Mouse (Mus musculus): ENCODE measurements around the gene Ptprt. TPM values are rescaled to one million over a fixed set of nuclear protein-coding genes. Genes with fewer than 3 reads are reported as not detected.

Ptprt gene
- total and polyA plus RNA-seq, 3 experiments: 0.02 to 0.36 (median 0.08) TPM

DNA sequence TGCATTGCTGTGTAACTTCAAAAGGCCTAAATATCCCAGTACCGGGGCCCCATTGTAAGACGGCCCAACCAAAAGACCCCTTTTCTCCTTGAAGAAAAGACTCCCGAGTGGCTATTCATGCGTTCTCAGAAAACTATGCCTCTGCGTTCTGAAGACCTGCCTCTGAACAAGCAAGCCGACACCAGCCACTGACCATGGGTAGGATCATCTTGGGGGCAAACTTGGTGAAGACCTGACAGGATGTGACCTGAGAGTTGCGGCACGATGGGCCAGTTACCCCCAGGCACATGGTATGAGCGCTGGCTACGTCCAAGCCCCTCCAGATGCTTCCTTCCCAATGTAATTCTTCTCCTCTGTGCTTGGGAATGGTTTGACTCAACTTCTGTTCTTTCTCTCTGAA lies 153.3 kb downstream of the Ptprt start:
- no peak overlapping the region for H3K4me3 ChIP-seq
- no peaks in the 10 kb centered on the region for H3K4me1 ChIP-seq (ENCODE audit: control insufficient read depth, insufficient read depth, low read length)
- no peak overlapping the region for H3K9ac ChIP-seq (ENCODE audit: low read depth, low read length)
- TF ChIP-seq POLR2A (IDR thresholded peaks at IDR 0.05; ENCODE audit: insufficient read depth, low read depth, low read length) (no peak), EP300 (IDR thresholded peaks at IDR 0.05; ENCODE audit: insufficient read depth, low read depth, low read length) (no peak), CTCF (IDR thresholded peaks at IDR 0.05) (no peak)
- H3K79me2 ChIP-seq (replicated peaks; ENCODE audit: control insufficient read depth, insufficient read depth, low read length): no peaks in the 10 kb centered on the region
- WGBS: 87% methylated on average over 10 of the region's 10 CpGs
- no peak for DNase-seq
- H3K27me3 ChIP-seq (ENCODE audit: control insufficient read depth, insufficient read depth, low read length): no peaks in the 10 kb centered on the region
- no peaks in the 10 kb centered on the region for H3K36me3 ChIP-seq (ENCODE audit: control insufficient read depth, insufficient read depth, low read length)
- intact Hi-C loops (cut with DNase I): no loop called here
- no peak overlapping the region for H3K27ac ChIP-seq

DNA sequence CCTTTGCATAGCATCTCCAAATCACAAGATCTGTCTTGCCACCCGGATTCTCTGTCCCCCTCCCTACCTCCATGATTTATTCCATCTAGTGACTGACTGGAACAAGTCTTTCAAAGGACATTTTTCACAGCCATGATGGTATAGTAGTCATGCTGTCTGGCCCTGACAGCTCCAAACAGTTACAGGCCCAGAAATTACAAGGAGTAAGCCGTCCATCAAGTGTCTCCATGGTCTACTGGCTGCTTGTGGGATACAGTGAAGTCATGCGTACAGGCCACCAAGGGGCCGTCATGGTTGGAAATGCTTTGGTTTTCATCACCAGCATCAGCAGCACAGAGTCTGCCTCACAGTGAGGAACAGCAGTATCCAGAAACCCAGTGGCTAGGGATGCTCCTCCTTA lies 156.1 kb downstream of the Ptprt start:
- Histone ChIP-seq H3K36me3 (ENCODE audit: control insufficient read depth, insufficient read depth, low read length) (no peaks in the 10 kb centered on the region), H3K9ac (ENCODE audit: low read depth, low read length) (no peak overlapping the region), H3K79me2 (replicated peaks; ENCODE audit: control insufficient read depth, insufficient read depth, low read length) (no peaks in the 10 kb centered on the region), H3K27ac (no peak overlapping the region), H3K4me1 (ENCODE audit: control insufficient read depth, insufficient read depth, low read length) (no peaks in the 10 kb centered on the region), H3K4me3 (no peak overlapping the region), H3K27me3 (ENCODE audit: control insufficient read depth, insufficient read depth, low read length) (no peaks in the 10 kb centered on the region)
- no peak for DNase-seq
- TF ChIP-seq POLR2A (IDR thresholded peaks at IDR 0.05; ENCODE audit: insufficient read depth, low read depth, low read length) (no peak), CTCF (IDR thresholded peaks at IDR 0.05) (no peak), EP300 (IDR thresholded peaks at IDR 0.05; ENCODE audit: insufficient read depth, low read depth, low read length) (no peak)
- WGBS: 78% methylated on average over 4 of the region's 4 CpGs
- intact Hi-C loops (cut with DNase I): no loop called here

- no peak for DNase-seq
- Histone ChIP-seq H3K9ac (ENCODE audit: low read depth, low read length) (no peak overlapping the region), H3K36me3 (ENCODE audit: control insufficient read depth, insufficient read depth, low read length) (no peaks in the 10 kb centered on the region), H3K79me2 (replicated peaks; ENCODE audit: control insufficient read depth, insufficient read depth, low read length) (no peaks in the 10 kb centered on the region), H3K4me3 (no peak overlapping the region), H3K4me1 (ENCODE audit: control insufficient read depth, insufficient read depth, low read length) (no peaks in the 10 kb centered on the region), H3K27me3 (ENCODE audit: control insufficient read depth, insufficient read depth, low read length) (no peaks in the 10 kb centered on the region), H3K27ac (no peak overlapping the region)
- intact Hi-C loops (cut with DNase I): no loop called here
- TF ChIP-seq CTCF (IDR thresholded peaks at IDR 0.05) (no peak), EP300 (IDR thresholded peaks at IDR 0.05; ENCODE audit: insufficient read depth, low read depth, low read length) (no peak)
- WGBS: 78% methylated on average over 9 of the region's 9 CpGs
These were observed 161.4 kb downstream of the Ptprt start for GRCm38 (mm10) chr2:162499501-162499915.

DNA sequence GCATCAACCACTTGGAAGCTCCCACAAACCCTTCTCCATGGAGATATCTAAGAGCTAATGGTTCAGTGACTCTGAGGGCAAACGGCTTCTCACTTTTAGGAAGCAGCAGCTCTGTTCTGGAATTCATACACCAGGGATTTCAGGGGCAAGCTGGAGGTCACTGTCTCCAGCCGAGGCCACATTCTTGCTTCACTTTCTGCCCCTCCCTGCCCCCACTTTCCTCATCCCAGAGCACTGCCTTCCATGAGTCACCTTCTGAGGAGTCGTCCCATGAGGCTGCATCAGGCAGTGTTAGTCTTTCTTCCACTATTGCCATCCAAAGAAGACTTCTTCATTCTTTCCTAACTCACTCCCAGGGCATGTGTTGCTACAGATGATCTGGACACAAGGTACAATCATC lies 162.8 kb downstream of the Ptprt start:
- WGBS: 34% methylated on average over 3 of the region's 3 CpGs
- Histone ChIP-seq H3K9ac (ENCODE audit: low read depth, low read length) (no peak overlapping the region), H3K36me3 (ENCODE audit: control insufficient read depth, insufficient read depth, low read length) (no peaks in the 10 kb centered on the region), H3K27me3 (ENCODE audit: control insufficient read depth, insufficient read depth, low read length) (no peaks in the 10 kb centered on the region), H3K4me3 (no peak overlapping the region), H3K4me1 (ENCODE audit: control insufficient read depth, insufficient read depth, low read length) (no peaks in the 10 kb centered on the region), H3K79me2 (replicated peaks; ENCODE audit: control insufficient read depth, insufficient read depth, low read length) (no peaks in the 10 kb centered on the region), H3K27ac (no peak overlapping the region)
- DNase-seq: no peak
- no peak for TF ChIP-seq CTCF (IDR thresholded peaks at IDR 0.05)
- no peak for TF ChIP-seq EP300 (IDR thresholded peaks at IDR 0.05; ENCODE audit: insufficient read depth, low read depth, low read length)
- no peak for TF ChIP-seq POLR2A (IDR thresholded peaks at IDR 0.05; ENCODE audit: insufficient read depth, low read depth, low read length)
- intact Hi-C loops (cut with DNase I): no loop called here

- intact Hi-C loops (cut with DNase I): no loop called here
- H3K36me3 ChIP-seq (ENCODE audit: control insufficient read depth, insufficient read depth, low read length): no peaks in the 10 kb centered on the region
- H3K9ac ChIP-seq (ENCODE audit: low read depth, low read length): no peak overlapping the region
- no peak for DNase-seq
- H3K79me2 ChIP-seq (replicated peaks; ENCODE audit: control insufficient read depth, insufficient read depth, low read length): no peaks in the 10 kb centered on the region
- TF ChIP-seq EP300 (IDR thresholded peaks at IDR 0.05; ENCODE audit: insufficient read depth, low read depth, low read length) (no peak), POLR2A (IDR thresholded peaks at IDR 0.05; ENCODE audit: insufficient read depth, low read depth, low read length) (no peak), CTCF (IDR thresholded peaks at IDR 0.05) (no peak)
- no peaks in the 10 kb centered on the region for H3K4me1 ChIP-seq (ENCODE audit: control insufficient read depth, insufficient read depth, low read length)
- no peaks in the 10 kb centered on the region for H3K27me3 ChIP-seq (ENCODE audit: control insufficient read depth, insufficient read depth, low read length)
- no peak overlapping the region for H3K4me3 ChIP-seq
- no peak overlapping the region for H3K27ac ChIP-seq
These were observed 176.9 kb downstream of the Ptprt start for GRCm38 (mm10) chr2:162484036-162484435.

GRCm38 (mm10) chr2:162443106-162443505 lies 217.8 kb downstream of the Ptprt start:
- DNase-seq: no peak
- no peaks in the 10 kb centered on the region for H3K36me3 ChIP-seq (ENCODE audit: control insufficient read depth, insufficient read depth, low read length)
- intact Hi-C loops (cut with DNase I): no loop called here
- H3K9ac ChIP-seq (ENCODE audit: low read depth, low read length): no peak overlapping the region
- H3K79me2 ChIP-seq (replicated peaks; ENCODE audit: control insufficient read depth, insufficient read depth, low read length): no peaks in the 10 kb centered on the region
- no peaks in the 10 kb centered on the region for H3K4me1 ChIP-seq (ENCODE audit: control insufficient read depth, insufficient read depth, low read length)
- 56% methylated on average over 1 of the region's 1 CpGs for WGBS
- H3K4me3 ChIP-seq: no peak overlapping the region
- no peak for TF ChIP-seq CTCF (IDR thresholded peaks at IDR 0.05)
- TF ChIP-seq POLR2A (IDR thresholded peaks at IDR 0.05; ENCODE audit: insufficient read depth, low read depth, low read length): no peak
- TF ChIP-seq EP300 (IDR thresholded peaks at IDR 0.05; ENCODE audit: insufficient read depth, low read depth, low read length): no peak
- H3K27ac ChIP-seq: no peak overlapping the region
- H3K27me3 ChIP-seq (ENCODE audit: control insufficient read depth, insufficient read depth, low read length): no peaks in the 10 kb centered on the region

Data from heart, adult 2 months (tissue).